Mouse (Mus musculus) stomach, postnatal 0 days (tissue): Measurements from ENCODE around the gene Kat6b. TPM values are rescaled to one million over a fixed set of nuclear protein-coding genes. Genes with fewer than 3 reads are reported as not detected.

ENCODE experiments used
- ATAC-seq: fragments of 200-750 bp; cut with Nextera tagmentation; 2 replicates; pipeline ENCODE4 v1.8.0; 2017; ENCODE audit not compliant: low FRiP score, low TSS enrichment
- DNase-seq: peaks from one replicate; pipeline ENCODE4 v3.0.0-alpha.2; 2016; ENCODE audit warnings: low spot score
- H3K27ac ChIP-seq: fragments of 300-500 bp; sonication (generic); replicated peaks from 2 replicates; pipeline ENCODE4 v1.5.1; 2014; ENCODE audit warnings: mild to moderate bottlenecking, control low read depth
- H3K27me3 ChIP-seq: fragments of 300-500 bp; sonication (generic); 2 replicates; pipeline ENCODE4 v1.6.1; 2014; ENCODE audit warnings: low read length; ENCODE audit not compliant: control insufficient read depth, insufficient read depth
- H3K36me3 ChIP-seq: fragments of 300-500 bp; sonication (generic); 2 replicates; pipeline ENCODE4 v1.6.1; 2014; ENCODE audit warnings: low read length, mixed read lengths; ENCODE audit not compliant: control insufficient read depth, insufficient read depth
- H3K4me1 ChIP-seq: fragments of 300-500 bp; sonication (generic); replicated peaks from 2 replicates; pipeline ENCODE4 v1.6.1; 2014; ENCODE audit warnings: antibody characterized with exemption; ENCODE audit not compliant: control insufficient read depth, insufficient read depth
- H3K4me2 ChIP-seq: fragments of 300-500 bp; sonication (generic); replicated peaks from 2 replicates; pipeline ENCODE4 v1.6.1; 2014; ENCODE audit warnings: low read depth, mild to moderate bottlenecking, control low read depth, moderate library complexity
- H3K4me3 ChIP-seq: fragments of 300-500 bp; sonication (generic); 2 replicates; pipeline ENCODE4 v1.5.1; 2014; ENCODE audit warnings: low read depth, low read length, control low read depth
- H3K9ac ChIP-seq: fragments of 300-500 bp; sonication (generic); 2 replicates; pipeline ENCODE4 v1.6.1; 2014; ENCODE audit warnings: mild to moderate bottlenecking, low read length, control low read depth, mixed read lengths
- H3K9me3 ChIP-seq: fragments of 300-500 bp; sonication (generic); 2 replicates; pipeline ENCODE4 v1.6.1; 2016; ENCODE audit warnings: low read length; ENCODE audit not compliant: control insufficient read depth
- CTCF ChIP-seq: IDR thresholded peaks from 2 replicates; pipeline ENCODE4 v1.5.1; 2016; ENCODE audit warnings: antibody characterized with exemption, low read depth, mild to moderate bottlenecking, moderate library complexity
- EP300 ChIP-seq: optimal IDR thresholded peaks from 2 replicates; pipeline ENCODE3; 2016; ENCODE audit warnings: antibody characterized with exemption
- WGBS: fragments of 180-500 bp; shearing (Covaris S2); extraction: QIAGEN DNeasy Blood & Tissue Kit; methylation state at CpG from one replicate; pipeline ENCODE4 v1.1.7; 2014; 5-methylcytosine and 5-hydroxymethylcytosine counted together
- polyA plus RNA-seq: library from polyadenylated mRNA; unstranded; fragments of >200 nt; fragmentation: Nextera tagmentation; extraction: Ambion mirVana; gene quantifications from 2 replicates; pipeline ENCODE4 v1.2.1, GENCODE M21; 2015

Gene Kat6b
- polyA plus RNA-seq, 1 experiment from 2014 or later, result 4.0 TPM

DNA sequence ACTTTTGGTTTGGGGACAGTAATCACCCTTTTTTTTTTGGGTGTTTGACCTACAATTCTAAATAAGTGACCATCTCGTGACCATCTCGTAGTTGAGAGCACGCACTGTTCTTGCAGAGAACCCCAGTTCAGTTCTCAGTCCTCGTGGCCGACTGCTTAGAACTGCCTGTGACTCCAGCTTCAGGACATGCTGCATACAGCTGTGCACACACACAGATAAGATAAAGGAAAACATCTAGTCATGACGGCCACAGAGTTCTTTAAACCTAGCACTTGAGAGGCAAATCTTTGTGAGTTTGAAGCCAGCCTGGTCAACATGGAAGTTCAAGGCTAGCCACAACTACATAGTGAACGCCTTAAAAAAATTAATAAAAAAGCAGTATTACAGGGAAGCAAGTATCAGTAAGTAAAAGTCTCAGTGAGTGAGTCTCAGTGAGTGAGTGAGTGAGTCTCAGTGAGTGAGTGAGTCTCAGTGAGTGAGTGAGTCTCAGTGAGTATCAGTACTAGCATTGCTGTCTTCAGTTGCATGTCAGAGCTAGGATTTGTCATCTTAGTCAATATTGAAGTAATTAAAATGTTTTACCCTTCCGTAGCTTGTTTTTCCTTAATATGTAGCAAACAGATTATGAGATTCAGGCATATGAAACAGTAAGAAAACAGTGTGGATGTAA is 80.3 kb downstream of the Kat6b start:
- no peak for ATAC-seq
- Histone ChIP-seq H3K4me2 (no peak overlapping the region), H3K9me3 (no peaks in the 10 kb centered on the region), H3K36me3 (no peaks in the 10 kb centered on the region), H3K27ac (no peak overlapping the region), H3K4me1 (peaks cover 8% of the 10 kb centered on the region; the same call in 1 of the 2 replicates), H3K27me3 (no peaks in the 10 kb centered on the region), H3K4me3 (no peak overlapping the region), H3K9ac (no peak overlapping the region)
- no peak for TF ChIP-seq EP300
- no peak for DNase-seq
- WGBS, result 83% methylated on average over 8 of the region's 8 CpGs

DNA sequence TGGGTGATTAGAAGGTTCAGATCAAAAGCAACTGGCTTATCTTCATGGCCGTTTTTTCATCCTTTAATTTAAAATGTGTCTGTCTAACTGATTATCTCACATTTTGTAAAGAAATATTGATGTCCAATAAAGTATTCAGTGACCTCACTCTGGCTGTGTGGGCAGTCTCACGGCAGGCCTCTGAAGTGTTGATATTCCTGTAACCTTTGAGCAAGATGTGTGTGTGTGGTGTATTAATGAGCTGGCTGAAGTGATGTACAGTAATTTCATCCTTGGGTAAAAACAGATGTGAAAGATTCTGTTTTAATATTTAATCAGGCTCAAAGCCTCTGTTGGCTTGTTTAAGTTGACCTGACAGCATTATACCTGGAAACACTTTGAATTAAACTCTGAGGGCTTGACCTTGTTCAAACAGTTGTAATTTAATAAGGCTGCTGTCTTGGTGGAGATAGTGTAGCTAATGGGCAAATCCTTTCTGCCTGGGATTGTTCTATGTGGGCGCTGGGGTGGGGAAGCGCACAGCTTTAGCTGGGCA is 82.4 kb downstream of the Kat6b start:
- Histone ChIP-seq H3K4me2 (no peak overlapping the region), H3K9ac (no peak overlapping the region), H3K4me1 (0 out of 2 replicates have a peak, but pooled peaks cover 3% of the 10 kb centered on the region), H3K27me3 (no peaks in the 10 kb centered on the region), H3K9me3 (no peaks in the 10 kb centered on the region), H3K27ac (no peak overlapping the region), H3K36me3 (no peaks in the 10 kb centered on the region), H3K4me3 (no peak overlapping the region)
- no peak for TF ChIP-seq CTCF
- no peak for TF ChIP-seq EP300
- WGBS, result 48% methylated on average over 4 of the region's 4 CpGs
- DNase-seq (no peak), ATAC-seq (no peak)

DNA sequence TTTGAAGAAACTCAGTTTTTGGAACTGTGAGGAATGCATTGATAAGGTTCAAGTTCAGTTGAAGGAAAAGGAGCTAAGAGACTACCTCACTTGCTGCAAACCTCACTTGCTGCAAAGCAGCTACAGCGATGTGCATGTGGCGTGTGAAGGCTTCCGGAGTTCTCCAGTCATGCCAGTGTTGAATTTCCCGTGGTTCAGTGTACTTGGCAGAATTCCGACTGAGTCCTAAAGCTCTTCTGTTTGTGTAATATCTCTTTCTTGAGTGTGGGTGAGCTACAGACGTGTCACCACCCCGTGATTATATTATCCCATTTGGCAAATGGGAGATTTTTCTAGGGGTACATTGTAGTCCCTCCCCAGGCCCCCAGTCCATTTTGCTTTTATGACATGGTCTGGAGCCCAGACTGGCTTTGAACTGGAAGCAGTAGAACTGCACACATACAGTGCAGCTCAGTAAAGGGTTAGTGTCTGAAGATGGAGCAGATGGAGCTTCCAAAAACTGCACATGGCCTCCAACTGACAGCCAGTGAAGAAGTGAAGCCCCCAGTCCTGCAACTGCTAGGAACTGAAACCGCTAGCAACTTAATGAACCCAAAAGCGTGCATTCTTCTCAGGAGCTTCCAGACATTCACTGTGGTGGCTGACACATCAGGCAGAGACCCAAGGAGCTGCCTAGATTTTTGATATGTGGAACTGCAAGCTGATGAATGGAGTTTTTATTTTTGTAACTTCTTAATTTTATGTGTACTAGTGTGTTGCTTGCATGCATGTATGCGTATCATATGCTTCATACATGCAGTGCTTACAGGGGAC is 84.5 kb downstream of the Kat6b start:
- TF ChIP-seq EP300 (no peak), CTCF (no peak)
- Histone ChIP-seq H3K9me3 (no peaks in the 10 kb centered on the region), H3K36me3 (no peaks in the 10 kb centered on the region), H3K27me3 (no peaks in the 10 kb centered on the region), H3K9ac (no peak overlapping the region), H3K4me2 (no peak overlapping the region), H3K4me1 (0 out of 2 replicates have a peak, but pooled peaks cover 3% of the 10 kb centered on the region), H3K4me3 (no peak overlapping the region), H3K27ac (no peak overlapping the region)
- DNase-seq, result no peak
- no peak for ATAC-seq
- WGBS, result 73% methylated on average over 10 of the region's 10 CpGs

DNA sequence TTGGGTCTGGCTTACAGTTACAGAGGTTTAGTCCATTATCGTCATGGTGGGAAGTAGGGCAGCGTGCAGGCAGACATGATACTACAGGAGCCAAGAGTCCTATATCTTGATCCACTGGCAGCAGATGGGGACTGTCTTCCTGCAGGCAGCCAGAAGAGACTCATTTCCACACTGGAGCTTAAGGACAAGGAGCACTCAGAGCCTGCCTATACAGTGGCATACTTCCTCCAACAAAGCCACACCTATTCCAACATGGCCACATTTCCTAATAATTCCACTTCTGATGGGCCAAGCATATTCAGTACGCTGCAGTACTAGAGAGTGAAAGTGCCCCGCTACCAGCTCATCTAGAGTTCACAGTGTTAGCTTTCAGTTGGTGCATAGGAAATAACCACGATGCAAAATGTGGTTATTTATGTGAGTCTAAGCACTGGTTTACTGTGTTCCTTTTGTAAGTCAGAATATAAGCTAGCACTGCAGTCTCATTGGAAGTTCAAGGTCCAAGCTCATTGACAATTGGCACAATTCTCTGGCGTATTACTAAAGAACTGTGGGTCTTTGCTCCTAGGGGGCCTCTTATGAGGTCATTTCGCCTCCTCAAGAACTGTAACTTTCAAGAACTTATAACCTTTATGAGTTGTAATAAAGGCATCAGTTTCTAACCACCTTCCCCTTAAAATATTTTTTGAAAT is 86.2 kb downstream of the Kat6b start:
- no peak for ATAC-seq
- Histone ChIP-seq H3K4me2 (no peak overlapping the region), H3K36me3 (no peaks in the 10 kb centered on the region), H3K27ac (no peak overlapping the region), H3K9me3 (no peaks in the 10 kb centered on the region), H3K4me1 (0 out of 2 replicates have a peak, but pooled peaks cover 3% of the 10 kb centered on the region), H3K4me3 (no peak overlapping the region), H3K27me3 (no peaks in the 10 kb centered on the region), H3K9ac (no peak overlapping the region)
- no peak for DNase-seq
- TF ChIP-seq EP300 (no peak), CTCF (no peak)
- 89% methylated on average over 7 of the region's 7 CpGs for WGBS

DNA sequence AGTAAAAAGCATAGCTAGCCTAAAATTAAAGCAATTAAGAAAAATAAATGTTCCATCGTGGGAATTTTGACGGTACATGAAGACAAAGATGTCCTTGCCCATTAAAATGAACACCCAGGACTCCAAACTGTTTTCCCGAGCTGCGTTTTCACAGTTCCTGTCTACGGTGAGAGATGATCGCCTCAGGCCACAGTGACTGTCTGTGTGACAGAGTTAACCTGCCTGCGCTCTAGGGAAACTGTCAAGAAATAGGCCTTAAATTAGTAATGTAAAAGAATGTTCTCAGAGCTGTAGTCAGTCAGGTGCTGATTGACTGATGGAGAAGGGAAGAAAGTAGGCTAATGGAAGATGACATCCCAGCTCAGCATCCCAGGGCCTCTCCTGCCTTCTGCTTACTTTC is 87.6 kb downstream of the Kat6b start:
- ATAC-seq (no peak), DNase-seq (no peak)
- no peaks in the 10 kb centered on the region for H3K4me1 ChIP-seq
- no peaks in the 10 kb centered on the region for H3K36me3 ChIP-seq
- H3K9ac ChIP-seq, result no peak overlapping the region
- WGBS, result 89% methylated on average over 7 of the region's 7 CpGs
- no peaks in the 10 kb centered on the region for H3K9me3 ChIP-seq
- TF ChIP-seq CTCF, result no peak
- no peak for TF ChIP-seq EP300
- no peaks in the 10 kb centered on the region for H3K27me3 ChIP-seq
- no peak overlapping the region for H3K4me2 ChIP-seq
- no peak overlapping the region for H3K27ac ChIP-seq
- H3K4me3 ChIP-seq, result no peak overlapping the region
